Mouse (Mus musculus): ENCODE data around the gene Ctsd. TPM values are rescaled to one million over a fixed set of nuclear protein-coding genes. Genes with fewer than 3 reads are reported as not detected.
A peak's percentile ranks its signal among the peaks of the same experiment; 100 is the strongest.

Gene Ctsd
- polyA plus RNA-seq, 1 experiment from 2014 or later: 323 TPM

DNA sequence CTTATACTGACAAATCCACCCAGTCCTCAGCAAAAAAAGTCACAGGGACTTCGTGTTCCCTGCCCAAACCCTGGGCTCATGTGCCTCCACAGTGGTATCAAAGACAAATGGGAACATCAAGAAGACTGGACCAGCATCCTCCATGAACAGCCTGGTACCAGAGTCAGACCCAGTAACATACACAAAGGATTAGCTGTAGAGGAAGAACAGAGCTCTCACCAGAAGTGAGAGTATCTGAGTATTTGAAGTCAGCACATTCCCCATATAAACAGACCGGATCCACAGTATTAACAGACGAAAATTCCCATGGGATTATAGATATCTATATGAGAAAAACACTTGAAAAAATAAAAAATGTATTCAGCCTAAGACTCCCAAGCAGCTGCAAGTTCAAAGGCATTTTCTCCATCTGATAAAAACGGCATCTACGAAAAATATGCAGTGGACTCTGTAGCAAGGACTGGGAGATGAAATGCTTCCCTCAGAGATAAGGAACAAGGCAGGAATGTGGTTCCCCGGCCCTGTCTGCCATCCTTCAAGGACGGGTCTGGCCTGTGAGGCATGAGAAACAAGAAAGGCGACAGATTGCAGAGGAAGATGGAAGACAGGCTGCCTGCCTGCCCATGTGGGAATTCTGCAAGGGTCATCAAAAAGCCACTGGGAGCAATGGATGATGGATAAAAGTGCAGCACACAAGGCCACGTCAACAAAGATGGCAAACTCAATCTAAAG is 61.0 kb downstream of the Ctsd start:
- Histone ChIP-seq H3K9me3 (no peaks in the 10 kb centered on the region), H3K4me1 (peaks cover 29% of the 10 kb centered on the region), H3K4me3 (replicated peaks) (no peak overlapping the region), H3K27ac (peak overlapping the region; percentile 79), H3K36me3 (no peaks in the 10 kb centered on the region), H3K4me2 (no peak overlapping the region), H3K9ac (no peak overlapping the region), H3K27me3 (replicated peaks) (no peaks in the 10 kb centered on the region)
- 0 out of 2 replicates have a peak, but pooled peaks have one; percentile 36 for ATAC-seq (ENCODE audit: insufficient read depth, low FRiP score, low read depth)
- WGBS: 22% methylated on average over 9 of the region's 9 CpGs

Other genes with a start within 250 kb of the Ctsd start
- not detected in 2 replicates for gene Gm45337, start 243.4 kb downstream of the Ctsd start, polyA plus RNA-seq (2015; fragmentation: Nextera tagmentation; extraction: Ambion mirVana)
- not detected in 2 replicates for gene Gm29735, start 230.9 kb downstream of the Ctsd start, polyA plus RNA-seq (2015; fragmentation: Nextera tagmentation; extraction: Ambion mirVana)
- gene Gm4553, start 222.3 kb downstream of the Ctsd start, polyA plus RNA-seq (2015; fragmentation: Nextera tagmentation; extraction: Ambion mirVana): not detected in 2 replicates
- gene Krtap5-2, start 212.0 kb downstream of the Ctsd start, polyA plus RNA-seq (2015; fragmentation: Nextera tagmentation; extraction: Ambion mirVana): not detected in 2 replicates
- not detected in 2 replicates for gene Gm10153, start 197.6 kb downstream of the Ctsd start, polyA plus RNA-seq (2015; fragmentation: Nextera tagmentation; extraction: Ambion mirVana)
- gene Krtap5-3, start 186.7 kb downstream of the Ctsd start, polyA plus RNA-seq (2015; fragmentation: Nextera tagmentation; extraction: Ambion mirVana): not detected in 2 replicates
- gene Gm7579, start 176.2 kb downstream of the Ctsd start, polyA plus RNA-seq (2015; fragmentation: Nextera tagmentation; extraction: Ambion mirVana): not detected in 2 replicates
- not detected in 2 replicates for gene Krtap5-5, start 158.1 kb downstream of the Ctsd start, polyA plus RNA-seq (2015; fragmentation: Nextera tagmentation; extraction: Ambion mirVana)
- gene Gm40460, start 147.0 kb downstream of the Ctsd start, polyA plus RNA-seq (2015; fragmentation: Nextera tagmentation; extraction: Ambion mirVana): not detected in 2 replicates
- not detected in 2 replicates for gene Gm2431, start 129.7 kb downstream of the Ctsd start, polyA plus RNA-seq (2015; fragmentation: Nextera tagmentation; extraction: Ambion mirVana)
- not detected in 2 replicates for gene Gm4559, start 113.7 kb downstream of the Ctsd start, polyA plus RNA-seq (2015; fragmentation: Nextera tagmentation; extraction: Ambion mirVana)
- not detected in 2 replicates for gene Krtap5-1, start 90.9 kb downstream of the Ctsd start, polyA plus RNA-seq (2015; fragmentation: Nextera tagmentation; extraction: Ambion mirVana)
- gene Krtap5-4, start 84.5 kb downstream of the Ctsd start, polyA plus RNA-seq (2015; fragmentation: Nextera tagmentation; extraction: Ambion mirVana): not detected in 2 replicates
- gene Ifitm10, start 14.3 kb downstream of the Ctsd start, polyA plus RNA-seq (2015; fragmentation: Nextera tagmentation; extraction: Ambion mirVana): 1.7 and 2.8 TPM in 2 replicates
- gene Gm49369, start 5.4 kb downstream of the Ctsd start, polyA plus RNA-seq (2015; fragmentation: Nextera tagmentation; extraction: Ambion mirVana): 0.58 TPM in 1 of 2 replicates, not detected in the other
- 13.2 and 19.6 TPM in 2 replicates for gene Syt8, start 46.8 kb upstream of the Ctsd start, polyA plus RNA-seq (2015; fragmentation: Nextera tagmentation; extraction: Ambion mirVana)
- 10.4 and 13.3 TPM in 2 replicates for gene Tnni2, start 53.8 kb upstream of the Ctsd start, polyA plus RNA-seq (2015; fragmentation: Nextera tagmentation; extraction: Ambion mirVana)
- gene Lsp1, start 72.8 kb upstream of the Ctsd start, polyA plus RNA-seq (2015; fragmentation: Nextera tagmentation; extraction: Ambion mirVana): 196 and 211 TPM in 2 replicates
- gene Tnnt3, start 110.8 kb upstream of the Ctsd start, polyA plus RNA-seq (2015; fragmentation: Nextera tagmentation; extraction: Ambion mirVana): 4.6 and 11.8 TPM in 2 replicates
- gene Mrpl23, start 144.6 kb upstream of the Ctsd start, polyA plus RNA-seq (2015; fragmentation: Nextera tagmentation; extraction: Ambion mirVana): 21.9 and 26.2 TPM in 2 replicates